Mouse (Mus musculus) lung, adult 2 months (tissue): ENCODE measurements around the gene Tmem159.

Source experiments
- CTCF ChIP-seq: fragments of 200-500 bp; IDR thresholded peaks from 2 replicates; pipeline ENCODE4 v1.5.1; 2011; ENCODE audit warnings: mild to moderate bottlenecking, low read length, control low read depth; ENCODE audit not compliant: insufficient read depth
- POLR2A ChIP-seq: fragments of 200-500 bp; IDR thresholded peaks from 2 replicates; pipeline ENCODE4 v1.6.1; 2011; ENCODE audit warnings: low read depth, mild to moderate bottlenecking, control low read depth, low read length, borderline replicate concordance; ENCODE audit errors: extremely low read depth

DNA sequence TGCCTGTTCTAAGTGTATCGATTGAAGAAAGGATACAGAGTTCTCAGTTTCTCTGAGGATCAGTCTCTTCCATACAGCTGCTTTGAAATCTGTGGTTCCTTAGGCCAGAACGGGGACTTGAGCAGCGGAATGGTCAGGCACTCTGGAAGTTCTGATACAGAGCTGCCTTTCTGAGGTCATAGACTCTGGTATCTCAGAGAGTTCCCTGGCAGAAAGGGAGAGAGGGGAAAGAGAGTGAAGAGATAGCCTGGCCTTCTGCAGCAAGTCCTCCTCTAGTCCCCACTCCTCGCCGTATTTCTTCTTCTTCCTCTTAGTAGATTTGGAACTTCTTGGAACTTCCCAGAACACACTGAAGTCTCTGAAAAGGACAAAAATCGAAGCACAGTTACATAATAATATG lies 7.0 kb upstream of the Tmem159 start, which contains the start of gene Dnah3:
- no peak for TF ChIP-seq CTCF
- no peak for TF ChIP-seq POLR2A
